Mouse (Mus musculus) embryo, embryonic 10.5 days (tissue): ENCODE data around the gene Megf11.
A peak's percentile ranks its signal among the peaks of the same experiment; 100 is the strongest.

Source experiments
- DNase-seq: peaks from one replicate; pipeline ENCODE4 v3.0.0-alpha.2; 2015; ENCODE audit warnings: low spot score

The Megf11 gene

GRCm38 (mm10) chr9:64605735-64606349 lies 220.4 kb downstream of the Megf11 start:
- peak; percentile 55 for DNase-seq

GRCm38 (mm10) chr9:64607049-64607448 lies 221.6 kb downstream of the Megf11 start:
- DNase-seq = no peak

GRCm38 (mm10) chr9:64609546-64609945 lies 224.1 kb downstream of the Megf11 start:
- no peak for DNase-seq

GRCm38 (mm10) chr9:64612121-64612983 lies 226.9 kb downstream of the Megf11 start:
- DNase-seq = no peak

- no peak for DNase-seq
Observed at GRCm38 (mm10) chr9:64612984-64613649, 227.7 kb downstream of the Megf11 start.

- no peak for DNase-seq
Observed at GRCm38 (mm10) chr9:64617413-64617812, 232.0 kb downstream of the Megf11 start.

- no peak for DNase-seq
Observed at GRCm38 (mm10) chr9:64618433-64618832, 233.0 kb downstream of the Megf11 start.

GRCm38 (mm10) chr9:64619440-64619839 lies 234.0 kb downstream of the Megf11 start:
- no peak for DNase-seq

- no peak for DNase-seq
Observed at GRCm38 (mm10) chr9:64620596-64620995, 235.2 kb downstream of the Megf11 start.

GRCm38 (mm10) chr9:64621499-64622296 lies 236.3 kb downstream of the Megf11 start:
- DNase-seq = no peak

- DNase-seq = no peak
Observed at GRCm38 (mm10) chr9:64623361-64623760, 237.9 kb downstream of the Megf11 start.

GRCm38 (mm10) chr9:64624536-64624935 lies 239.1 kb downstream of the Megf11 start:
- peak; percentile 83 for DNase-seq

GRCm38 (mm10) chr9:64629802-64630201 lies 244.4 kb downstream of the Megf11 start:
- DNase-seq = no peak

- DNase-seq = no peak
Observed at GRCm38 (mm10) chr9:64633169-64633568, 247.7 kb downstream of the Megf11 start.

GRCm38 (mm10) chr9:64636111-64636510 lies 250.7 kb downstream of the Megf11 start:
- no peak for DNase-seq

- DNase-seq = no peak
Observed at GRCm38 (mm10) chr9:64636961-64637360, 251.5 kb downstream of the Megf11 start.

GRCm38 (mm10) chr9:64638250-64638649 lies 252.8 kb downstream of the Megf11 start:
- peak; percentile 32 for DNase-seq

- peak; percentile 84 for DNase-seq
Observed at GRCm38 (mm10) chr9:64639664-64640063, 254.2 kb downstream of the Megf11 start.

GRCm38 (mm10) chr9:64644129-64644528 lies 258.7 kb downstream of the Megf11 start:
- DNase-seq = no peak

- DNase-seq = no peak
Observed at GRCm38 (mm10) chr9:64645462-64645861, 260.0 kb downstream of the Megf11 start.

- DNase-seq = no peak
Observed at GRCm38 (mm10) chr9:64649393-64649792, 264.0 kb downstream of the Megf11 start.

- DNase-seq = no peak
Observed at GRCm38 (mm10) chr9:64649892-64650291, 264.5 kb downstream of the Megf11 start.
